Mouse (Mus musculus): Measurements from ENCODE around the gene Mapk1. TPM values are rescaled to one million over a fixed set of nuclear protein-coding genes. Genes with fewer than 3 reads are reported as not detected.

Mapk1 gene
- polyA plus RNA-seq, 1 experiment, result 48.7 TPM

DNA sequence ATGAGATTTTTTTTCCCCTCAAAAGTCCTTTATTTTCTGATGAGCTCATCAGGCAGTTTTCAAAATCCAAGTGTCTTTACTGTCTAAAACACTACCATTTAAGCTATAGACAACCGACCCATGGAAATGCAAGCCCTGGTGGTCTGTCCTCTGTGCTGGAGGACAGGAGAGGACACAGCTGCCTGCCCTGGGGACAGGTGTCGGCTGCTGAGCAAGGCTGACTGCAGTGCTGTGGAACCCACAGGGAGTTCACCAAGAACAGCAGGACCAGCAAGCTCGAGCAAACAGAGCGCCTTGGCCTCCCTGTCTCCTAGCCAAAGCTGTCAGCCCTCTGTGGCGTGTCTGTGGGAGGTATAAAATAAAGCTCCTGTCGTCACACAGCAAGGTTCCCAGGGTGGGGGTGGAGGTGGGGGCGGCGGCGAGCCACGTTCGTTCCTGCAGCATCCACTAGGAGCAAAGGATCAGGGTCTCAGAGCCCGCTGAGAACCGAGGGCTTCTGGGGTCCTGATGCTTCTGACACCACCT, 103.5 kb downstream of the Mapk1 start:
- WGBS, result 90% methylated on average over 13 of the region's 13 CpGs
- DNase-seq (ENCODE audit: low read depth in 1 of 2, low spot score in 2 of 2), result no peak
- H3K27me3 ChIP-seq (ENCODE audit: control insufficient read depth, insufficient read depth, low read length), result no peaks in the 10 kb centered on the region
- H3K27ac ChIP-seq (ENCODE audit: insufficient read depth, low read length), result 0 out of 2 replicates have a peak overlapping the region, but pooled peaks have one; percentile 8
- H3K4me3 ChIP-seq (ENCODE audit: extremely low read depth, insufficient read depth, insufficient read length), result no peak overlapping the region
- peaks cover 48% of the 10 kb centered on the region for H3K36me3 ChIP-seq (ENCODE audit: control insufficient read depth, insufficient read depth, low read length)
- no peaks in the 10 kb centered on the region for H3K4me1 ChIP-seq (ENCODE audit: control insufficient read depth, insufficient read depth, insufficient read length)
- TF ChIP-seq POLR2A (IDR thresholded peaks at IDR 0.05; ENCODE audit: low read depth, low read length) (no peak), CTCF (IDR thresholded peaks at IDR 0.05; ENCODE audit: extremely low read depth, insufficient read depth, insufficient read length, insufficient replicate concordance) (no peak)

DNA sequence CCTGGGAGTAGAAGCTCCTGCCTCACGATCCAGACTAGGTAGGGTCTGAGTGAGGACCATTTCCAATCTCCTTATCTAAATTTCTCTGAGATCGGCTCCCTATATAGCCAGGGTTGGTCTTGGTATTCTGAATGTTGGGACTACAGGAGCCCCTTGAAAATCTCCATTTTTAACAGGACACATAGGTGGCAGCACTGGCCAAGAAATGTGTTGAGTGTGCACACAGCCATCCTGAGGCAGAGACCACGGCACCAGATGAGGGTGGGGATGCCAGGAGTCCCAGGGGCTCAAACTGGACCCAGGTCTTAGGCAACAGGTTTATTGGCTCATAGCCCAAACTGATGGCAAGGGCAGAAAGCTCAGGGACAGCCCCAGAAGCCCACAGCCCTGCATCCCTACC, 105.2 kb downstream of the Mapk1 start:
- H3K36me3 ChIP-seq (ENCODE audit: control insufficient read depth, insufficient read depth, low read length), result peaks cover 50% of the 10 kb centered on the region
- no peak overlapping the region for H3K4me3 ChIP-seq (ENCODE audit: extremely low read depth, insufficient read depth, insufficient read length)
- TF ChIP-seq CTCF (IDR thresholded peaks at IDR 0.05; ENCODE audit: extremely low read depth, insufficient read depth, insufficient read length, insufficient replicate concordance), result no peak
- TF ChIP-seq POLR2A (IDR thresholded peaks at IDR 0.05; ENCODE audit: low read depth, low read length), result no peak
- no peaks in the 10 kb centered on the region for H3K27me3 ChIP-seq (ENCODE audit: control insufficient read depth, insufficient read depth, low read length)
- 91% methylated on average over 3 of the region's 3 CpGs for WGBS
- DNase-seq (ENCODE audit: low read depth in 1 of 2, low spot score in 2 of 2), result no peak
- H3K4me1 ChIP-seq (ENCODE audit: control insufficient read depth, insufficient read depth, insufficient read length), result no peaks in the 10 kb centered on the region
- no peak overlapping the region for H3K27ac ChIP-seq (ENCODE audit: insufficient read depth, low read length)

DNA sequence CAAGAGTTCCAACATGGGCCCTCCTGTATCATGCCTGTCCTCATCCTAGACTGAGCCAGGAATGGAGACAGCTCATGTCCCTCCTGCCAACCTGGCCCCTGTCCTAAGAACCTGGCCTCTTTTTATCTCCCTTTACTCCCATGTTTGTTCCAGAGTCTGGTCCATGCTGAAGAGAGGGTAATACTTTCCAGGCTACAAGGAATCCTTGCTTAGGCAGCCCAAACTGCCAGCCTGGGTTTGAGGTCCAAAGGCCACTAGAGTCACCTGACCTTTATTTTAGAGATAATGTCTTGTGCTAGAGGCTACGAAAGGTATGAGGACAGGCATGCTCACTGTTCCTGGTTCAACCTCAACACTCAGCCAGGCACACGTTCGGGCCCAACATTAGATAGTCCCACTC, 113.8 kb downstream of the Mapk1 start:
- no peak for DNase-seq (ENCODE audit: low read depth in 1 of 2, low spot score in 2 of 2)
- H3K4me3 ChIP-seq (ENCODE audit: extremely low read depth, insufficient read depth, insufficient read length), result no peak overlapping the region
- TF ChIP-seq CTCF (IDR thresholded peaks at IDR 0.05; ENCODE audit: extremely low read depth, insufficient read depth, insufficient read length, insufficient replicate concordance) (no peak), POLR2A (IDR thresholded peaks at IDR 0.05; ENCODE audit: low read depth, low read length) (no peak)
- no peaks in the 10 kb centered on the region for H3K27me3 ChIP-seq (ENCODE audit: control insufficient read depth, insufficient read depth, low read length)
- peaks cover 47% of the 10 kb centered on the region for H3K36me3 ChIP-seq (ENCODE audit: control insufficient read depth, insufficient read depth, low read length)
- H3K4me1 ChIP-seq (ENCODE audit: control insufficient read depth, insufficient read depth, insufficient read length), result no peaks in the 10 kb centered on the region
- H3K27ac ChIP-seq (ENCODE audit: insufficient read depth, low read length), result no peak overlapping the region
- 98% methylated on average over 3 of the region's 3 CpGs for WGBS

Other genes with a start within 250 kb of the Mapk1 start
- not detected in 2 replicates for gene Spag6l, start 153.9 kb upstream of the Mapk1 start, polyA plus RNA-seq (2012; rRNA removed)
- gene Igll1, start 119.4 kb upstream of the Mapk1 start, polyA plus RNA-seq (2012; rRNA removed), result 0.25 TPM in 1 of 2 replicates, not detected in the other
- gene Top3b, start 112.6 kb upstream of the Mapk1 start, polyA plus RNA-seq (2012; rRNA removed), result 63.3 and 65.7 TPM in 2 replicates
- 2.6 and 4.6 TPM in 2 replicates for gene Vpreb1, start 112.5 kb upstream of the Mapk1 start, polyA plus RNA-seq (2012; rRNA removed)
- gene Ppm1f, start 86.9 kb upstream of the Mapk1 start, polyA plus RNA-seq (2012; rRNA removed), result 10.1 and 11.3 TPM in 2 replicates
- gene Ypel1, start 86.3 kb downstream of the Mapk1 start, polyA plus RNA-seq (2012; rRNA removed), result 0.43 and 0.61 TPM in 2 replicates
- gene Ppil2, start 127.9 kb downstream of the Mapk1 start, polyA plus RNA-seq (2012; rRNA removed), result 79.8 and 84.6 TPM in 2 replicates
- gene 2610318N02Rik, start 141.8 kb downstream of the Mapk1 start, polyA plus RNA-seq (2012; rRNA removed), result 6.2 and 7.1 TPM in 2 replicates
- gene Sdf2l1, start 149.0 kb downstream of the Mapk1 start, polyA plus RNA-seq (2012; rRNA removed), result 71.8 and 79.3 TPM in 2 replicates
- 13.1 and 19.9 TPM in 2 replicates for gene Ydjc, start 161.2 kb downstream of the Mapk1 start, polyA plus RNA-seq (2012; rRNA removed)
- gene Ccdc116, start 163.8 kb downstream of the Mapk1 start, polyA plus RNA-seq (2012; rRNA removed), result 1.5 and 2.1 TPM in 2 replicates
- gene Ube2l3, start 219.3 kb downstream of the Mapk1 start, polyA plus RNA-seq (2012; rRNA removed), result 28.3 and 31.4 TPM in 2 replicates
- 0.02 and 0.07 TPM in 2 replicates for gene Rimbp3, start 225.2 kb downstream of the Mapk1 start, polyA plus RNA-seq (2012; rRNA removed)

Measured in spleen, adult 2 months (tissue).